Mouse (Mus musculus): ENCODE data around the gene Trim45. TPM values are rescaled to one million over a fixed set of nuclear protein-coding genes. Genes with fewer than 3 reads are reported as not detected.
A peak's percentile ranks its signal among the peaks of the same experiment; 100 is the strongest.

Trim45 gene
- polyA plus RNA-seq, 1 experiment from 2014 or later = 5.0 TPM

- DNase-seq (ENCODE audit: low spot score) = peak; percentile 56
- peaks cover 4% of the 10 kb centered on the region for H3K4me1 ChIP-seq (replicated peaks; ENCODE audit: control insufficient read depth, insufficient read depth, low read length)
- H3K9ac ChIP-seq (ENCODE audit: low read length) = peak overlapping the region; percentile 69
- peak overlapping the region; percentile 62 for H3K4me2 ChIP-seq (ENCODE audit: low read depth, low read length, severe bottlenecking)
- 38% methylated on average over 28 of the region's 28 CpGs for WGBS
- H3K9me3 ChIP-seq (ENCODE audit: control insufficient read depth, low read length) = no peaks in the 10 kb centered on the region
- ATAC-seq (replicated peaks; ENCODE audit: low FRiP score) = peak; percentile 70; the same call in 1 of the 2 replicates
- H3K4me3 ChIP-seq (ENCODE audit: low read depth, low read length) = peak overlapping the region; percentile 45
- no peaks in the 10 kb centered on the region for H3K36me3 ChIP-seq (ENCODE audit: control insufficient read depth, insufficient read depth, low read length)
- H3K27me3 ChIP-seq (ENCODE audit: control insufficient read depth, insufficient read depth, low read length) = no peaks in the 10 kb centered on the region
- H3K27ac ChIP-seq (ENCODE audit: low read depth, low read length) = peak overlapping the region; percentile 13; the same call in 1 of the 2 replicates
These were observed 739 bp downstream of the Trim45 start for GRCm38 (mm10) chr3:100922506-100923375.

- no peaks in the 10 kb centered on the region for H3K36me3 ChIP-seq (ENCODE audit: control insufficient read depth, insufficient read depth, low read length)
- no peak overlapping the region for H3K27ac ChIP-seq (ENCODE audit: low read depth, low read length)
- WGBS = 87% methylated on average over 6 of the region's 6 CpGs
- ATAC-seq (replicated peaks; ENCODE audit: low FRiP score) (no peak), DNase-seq (ENCODE audit: low spot score) (no peak)
- H3K9me3 ChIP-seq (ENCODE audit: control insufficient read depth, low read length) = no peaks in the 10 kb centered on the region
- no peak overlapping the region for H3K4me2 ChIP-seq (ENCODE audit: low read depth, low read length, severe bottlenecking)
- H3K27me3 ChIP-seq (ENCODE audit: control insufficient read depth, insufficient read depth, low read length) = no peaks in the 10 kb centered on the region
- no peak overlapping the region for H3K9ac ChIP-seq (ENCODE audit: low read length)
- H3K4me3 ChIP-seq (ENCODE audit: low read depth, low read length) = no peak overlapping the region
- H3K4me1 ChIP-seq (replicated peaks; ENCODE audit: control insufficient read depth, insufficient read depth, low read length) = peaks cover 4% of the 10 kb centered on the region
These were observed 2.2 kb downstream of the Trim45 start for GRCm38 (mm10) chr3:100924065-100924732.

GRCm38 (mm10) chr3:100925176-100925575 lies 3.2 kb downstream of the Trim45 start:
- DNase-seq (ENCODE audit: low spot score) = no peak
- Histone ChIP-seq H3K27me3 (ENCODE audit: control insufficient read depth, insufficient read depth, low read length) (no peaks in the 10 kb centered on the region), H3K9me3 (ENCODE audit: control insufficient read depth, low read length) (no peaks in the 10 kb centered on the region), H3K27ac (ENCODE audit: low read depth, low read length) (no peak overlapping the region), H3K4me1 (replicated peaks; ENCODE audit: control insufficient read depth, insufficient read depth, low read length) (peaks cover 4% of the 10 kb centered on the region), H3K4me3 (ENCODE audit: low read depth, low read length) (no peak overlapping the region), H3K36me3 (ENCODE audit: control insufficient read depth, insufficient read depth, low read length) (no peaks in the 10 kb centered on the region), H3K4me2 (ENCODE audit: low read depth, low read length, severe bottlenecking) (no peak overlapping the region), H3K9ac (ENCODE audit: low read length) (no peak overlapping the region)
- ATAC-seq (replicated peaks; ENCODE audit: low FRiP score) = no peak
- 87% methylated on average over 16 of the region's 16 CpGs for whole genome bisulfite sequencing

GRCm38 (mm10) chr3:100931332-100932076 lies 9.5 kb downstream of the Trim45 start:
- WGBS = 93% methylated on average over 23 of the region's 23 CpGs
- H3K27ac ChIP-seq (ENCODE audit: low read depth, low read length) = no peak overlapping the region
- no peaks in the 10 kb centered on the region for H3K4me1 ChIP-seq (replicated peaks; ENCODE audit: control insufficient read depth, insufficient read depth, low read length)
- no peak overlapping the region for H3K4me3 ChIP-seq (ENCODE audit: low read depth, low read length)
- H3K4me2 ChIP-seq (ENCODE audit: low read depth, low read length, severe bottlenecking) = no peak overlapping the region
- no peaks in the 10 kb centered on the region for H3K36me3 ChIP-seq (ENCODE audit: control insufficient read depth, insufficient read depth, low read length)
- no peaks in the 10 kb centered on the region for H3K9me3 ChIP-seq (ENCODE audit: control insufficient read depth, low read length)
- H3K9ac ChIP-seq (ENCODE audit: low read length) = no peak overlapping the region
- DNase-seq (ENCODE audit: low spot score) (no peak), ATAC-seq (replicated peaks; ENCODE audit: low FRiP score) (no peak)
- no peaks in the 10 kb centered on the region for H3K27me3 ChIP-seq (ENCODE audit: control insufficient read depth, insufficient read depth, low read length)

- 76% methylated on average over 11 of the region's 11 CpGs for WGBS
- no peak overlapping the region for H3K4me3 ChIP-seq (ENCODE audit: low read depth, low read length)
- no peak overlapping the region for H3K27ac ChIP-seq (ENCODE audit: low read depth, low read length)
- no peak overlapping the region for H3K4me2 ChIP-seq (ENCODE audit: low read depth, low read length, severe bottlenecking)
- DNase-seq (ENCODE audit: low spot score) = no peak
- no peak for ATAC-seq (replicated peaks; ENCODE audit: low FRiP score)
- no peaks in the 10 kb centered on the region for H3K27me3 ChIP-seq (ENCODE audit: control insufficient read depth, insufficient read depth, low read length)
- H3K9me3 ChIP-seq (ENCODE audit: control insufficient read depth, low read length) = no peaks in the 10 kb centered on the region
- H3K9ac ChIP-seq (ENCODE audit: low read length) = no peak overlapping the region
- no peaks in the 10 kb centered on the region for H3K4me1 ChIP-seq (replicated peaks; ENCODE audit: control insufficient read depth, insufficient read depth, low read length)
- no peaks in the 10 kb centered on the region for H3K36me3 ChIP-seq (ENCODE audit: control insufficient read depth, insufficient read depth, low read length)
These were observed 10.3 kb downstream of the Trim45 start for GRCm38 (mm10) chr3:100932077-100932944.

- ATAC-seq (replicated peaks; ENCODE audit: low FRiP score) = no peak
- H3K36me3 ChIP-seq (ENCODE audit: control insufficient read depth, insufficient read depth, low read length) = no peaks in the 10 kb centered on the region; the same call in 1 of the 2 replicates
- no peaks in the 10 kb centered on the region for H3K27me3 ChIP-seq (ENCODE audit: control insufficient read depth, insufficient read depth, low read length)
- H3K4me2 ChIP-seq (ENCODE audit: low read depth, low read length, severe bottlenecking) = no peak overlapping the region
- no peak overlapping the region for H3K9ac ChIP-seq (ENCODE audit: low read length)
- WGBS = 92% methylated on average over 6 of the region's 6 CpGs
- no peaks in the 10 kb centered on the region for H3K9me3 ChIP-seq (ENCODE audit: control insufficient read depth, low read length)
- DNase-seq (ENCODE audit: low spot score) = no peak
- no peak overlapping the region for H3K27ac ChIP-seq (ENCODE audit: low read depth, low read length)
- no peaks in the 10 kb centered on the region for H3K4me1 ChIP-seq (replicated peaks; ENCODE audit: control insufficient read depth, insufficient read depth, low read length)
- no peak overlapping the region for H3K4me3 ChIP-seq (ENCODE audit: low read depth, low read length)
These were observed 13.5 kb downstream of the Trim45 start for GRCm38 (mm10) chr3:100935521-100935920.

GRCm38 (mm10) chr3:100936201-100936600 lies 14.2 kb downstream of the Trim45 start:
- DNase-seq (ENCODE audit: low spot score) (no peak), ATAC-seq (replicated peaks; ENCODE audit: low FRiP score) (no peak)
- Histone ChIP-seq H3K4me3 (ENCODE audit: low read depth, low read length) (no peak overlapping the region), H3K27ac (ENCODE audit: low read depth, low read length) (no peak overlapping the region), H3K36me3 (ENCODE audit: control insufficient read depth, insufficient read depth, low read length) (no peaks in the 10 kb centered on the region; the same call in 1 of the 2 replicates), H3K4me1 (replicated peaks; ENCODE audit: control insufficient read depth, insufficient read depth, low read length) (no peaks in the 10 kb centered on the region), H3K27me3 (ENCODE audit: control insufficient read depth, insufficient read depth, low read length) (no peaks in the 10 kb centered on the region), H3K4me2 (ENCODE audit: low read depth, low read length, severe bottlenecking) (no peak overlapping the region), H3K9me3 (ENCODE audit: control insufficient read depth, low read length) (no peaks in the 10 kb centered on the region), H3K9ac (ENCODE audit: low read length) (no peak overlapping the region)
- WGBS = 90% methylated on average over 6 of the region's 6 CpGs

- no peak for DNase-seq (ENCODE audit: low spot score)
- no peaks in the 10 kb centered on the region; the same call in 1 of the 2 replicates for H3K36me3 ChIP-seq (ENCODE audit: control insufficient read depth, insufficient read depth, low read length)
- H3K4me2 ChIP-seq (ENCODE audit: low read depth, low read length, severe bottlenecking) = no peak overlapping the region
- H3K4me1 ChIP-seq (replicated peaks; ENCODE audit: control insufficient read depth, insufficient read depth, low read length) = no peaks in the 10 kb centered on the region
- no peak overlapping the region for H3K9ac ChIP-seq (ENCODE audit: low read length)
- WGBS = 87% methylated on average over 4 of the region's 4 CpGs
- ATAC-seq (replicated peaks; ENCODE audit: low FRiP score) = no peak
- H3K27ac ChIP-seq (ENCODE audit: low read depth, low read length) = no peak overlapping the region
- H3K9me3 ChIP-seq (ENCODE audit: control insufficient read depth, low read length) = no peaks in the 10 kb centered on the region
- H3K4me3 ChIP-seq (ENCODE audit: low read depth, low read length) = no peak overlapping the region
- no peaks in the 10 kb centered on the region for H3K27me3 ChIP-seq (ENCODE audit: control insufficient read depth, insufficient read depth, low read length)
These were observed 16.2 kb downstream of the Trim45 start for GRCm38 (mm10) chr3:100938211-100938610.
